Mouse (Mus musculus) neural tube, embryonic 14.5 days (tissue): ENCODE data around the gene Pam16. TPM values are rescaled to one million over a fixed set of nuclear protein-coding genes. Genes with fewer than 3 reads are reported as not detected.

Experiments used
- ATAC-seq: fragments of 200-750 bp; cut with Nextera tagmentation; 2 replicates; pipeline ENCODE4 v1.8.0; 2017; ENCODE audit warnings: low read depth, mild to moderate bottlenecking, moderate TSS enrichment, moderate library complexity
- H3K27ac ChIP-seq: fragments of 300-500 bp; sonication (generic); 2 replicates; pipeline ENCODE4 v1.5.1; 2014; ENCODE audit warnings: low read depth, mild to moderate bottlenecking, control low read depth, low read length, moderate library complexity, mixed read lengths
- H3K27me3 ChIP-seq: fragments of 300-500 bp; sonication (generic); 2 replicates; pipeline ENCODE4 v1.6.1; 2014; ENCODE audit warnings: low read length; ENCODE audit not compliant: control insufficient read depth, insufficient read depth
- H3K36me3 ChIP-seq: fragments of 300-500 bp; sonication (generic); 2 replicates; pipeline ENCODE4 v1.6.1; 2014; ENCODE audit warnings: low read length, mixed read lengths; ENCODE audit not compliant: control insufficient read depth, insufficient read depth
- H3K4me1 ChIP-seq: fragments of 300-500 bp; sonication (generic); 2 replicates; pipeline ENCODE4 v1.6.1; 2014; ENCODE audit warnings: low read length; ENCODE audit not compliant: control insufficient read depth, insufficient read depth
- H3K4me2 ChIP-seq: fragments of 300-500 bp; sonication (generic); 2 replicates; pipeline ENCODE4 v1.6.1; 2014; ENCODE audit warnings: mild to moderate bottlenecking, low read depth, low read length, control low read depth
- H3K4me3 ChIP-seq: fragments of 300-500 bp; sonication (generic); 2 replicates; pipeline ENCODE4 v1.5.1; 2014; ENCODE audit warnings: low read depth, low read length, control low read depth, mixed read lengths
- H3K9ac ChIP-seq: fragments of 300-500 bp; sonication (generic); replicated peaks from 2 replicates; pipeline ENCODE4 v1.6.1; 2014; ENCODE audit warnings: low read depth, mild to moderate bottlenecking, control low read depth, low read length, mixed read lengths
- H3K9me3 ChIP-seq: fragments of 300-500 bp; sonication (generic); 2 replicates; pipeline ENCODE4 v1.6.1; 2016; ENCODE audit warnings: low read length; ENCODE audit not compliant: control insufficient read depth
- WGBS: fragments of 180-500 bp; shearing (Covaris S2); extraction: QIAGEN DNeasy Blood & Tissue Kit; methylation state at CpG from one replicate; pipeline ENCODE4 v1.1.7; 2014; 5-methylcytosine and 5-hydroxymethylcytosine counted together
- polyA plus RNA-seq: library from polyadenylated mRNA; unstranded; fragments of >200 nt; fragmentation: Nextera tagmentation; extraction: Ambion mirVana; gene quantifications from 2 replicates; pipeline ENCODE4 v1.2.1, GENCODE M21; 2014

The Pam16 gene
- polyA plus RNA-seq, 1 experiment from 2014 or later: 194 TPM

- Histone ChIP-seq H3K27ac (no peak overlapping the region), H3K4me1 (no peaks in the 10 kb centered on the region), H3K27me3 (no peaks in the 10 kb centered on the region), H3K36me3 (peaks cover 4% of the 10 kb centered on the region; the same call in 1 of the 2 replicates), H3K9ac (no peak overlapping the region), H3K4me2 (no peak overlapping the region), H3K9me3 (no peaks in the 10 kb centered on the region), H3K4me3 (no peak overlapping the region)
- no peak for ATAC-seq
- WGBS: 78% methylated on average over 9 of the region's 9 CpGs
Observed at GRCm38 (mm10) chr16:4656571-4657081, 31.8 kb upstream of the Pam16 start.

GRCm38 (mm10) chr16:4655764-4656570 is 31.2 kb upstream of the Pam16 start:
- Histone ChIP-seq H3K4me2 (no peak overlapping the region), H3K27me3 (no peaks in the 10 kb centered on the region), H3K4me3 (no peak overlapping the region), H3K36me3 (peaks cover 2% of the 10 kb centered on the region; the same call in 1 of the 2 replicates), H3K27ac (no peak overlapping the region), H3K9me3 (no peaks in the 10 kb centered on the region), H3K9ac (no peak overlapping the region), H3K4me1 (no peaks in the 10 kb centered on the region)
- 54% methylated on average over 11 of the region's 11 CpGs for WGBS
- no peak for ATAC-seq

GRCm38 (mm10) chr16:4655251-4655734 is 30.5 kb upstream of the Pam16 start:
- ATAC-seq: no peak
- H3K4me2 ChIP-seq: no peak overlapping the region
- H3K4me3 ChIP-seq: no peak overlapping the region
- WGBS: 77% methylated on average over 4 of the region's 4 CpGs
- H3K27ac ChIP-seq: no peak overlapping the region
- no peak overlapping the region for H3K9ac ChIP-seq
- no peaks in the 10 kb centered on the region for H3K4me1 ChIP-seq
- peaks cover 4% of the 10 kb centered on the region; the same call in 1 of the 2 replicates for H3K36me3 ChIP-seq
- no peaks in the 10 kb centered on the region for H3K27me3 ChIP-seq
- H3K9me3 ChIP-seq: no peaks in the 10 kb centered on the region

DNA sequence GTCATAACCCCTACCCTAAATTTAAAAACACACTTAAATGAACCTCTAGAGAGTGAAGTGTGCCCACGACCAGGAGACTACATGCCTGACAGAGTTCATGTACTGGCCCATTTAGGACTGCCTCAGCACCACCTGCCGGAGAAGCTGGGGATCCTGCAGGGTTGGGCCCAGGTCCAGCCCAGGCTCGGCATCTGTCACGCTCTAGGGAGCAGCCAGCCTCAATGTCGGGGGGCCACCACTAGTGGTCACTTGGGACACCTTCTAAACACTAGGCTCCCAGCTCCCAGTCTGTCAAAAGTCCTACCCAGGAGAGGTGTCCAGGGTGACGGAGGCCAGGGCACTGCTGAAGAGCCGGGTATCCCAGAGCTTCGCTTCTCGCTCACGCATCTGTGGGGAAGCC is 29.9 kb upstream of the Pam16 start:
- Histone ChIP-seq H3K36me3 (peaks cover 6% of the 10 kb centered on the region; the same call in 1 of the 2 replicates), H3K4me1 (no peaks in the 10 kb centered on the region), H3K4me3 (no peak overlapping the region), H3K4me2 (no peak overlapping the region), H3K27ac (no peak overlapping the region), H3K27me3 (no peaks in the 10 kb centered on the region), H3K9me3 (no peaks in the 10 kb centered on the region), H3K9ac (no peak overlapping the region)
- WGBS: 86% methylated on average over 10 of the region's 10 CpGs
- no peak for ATAC-seq

DNA sequence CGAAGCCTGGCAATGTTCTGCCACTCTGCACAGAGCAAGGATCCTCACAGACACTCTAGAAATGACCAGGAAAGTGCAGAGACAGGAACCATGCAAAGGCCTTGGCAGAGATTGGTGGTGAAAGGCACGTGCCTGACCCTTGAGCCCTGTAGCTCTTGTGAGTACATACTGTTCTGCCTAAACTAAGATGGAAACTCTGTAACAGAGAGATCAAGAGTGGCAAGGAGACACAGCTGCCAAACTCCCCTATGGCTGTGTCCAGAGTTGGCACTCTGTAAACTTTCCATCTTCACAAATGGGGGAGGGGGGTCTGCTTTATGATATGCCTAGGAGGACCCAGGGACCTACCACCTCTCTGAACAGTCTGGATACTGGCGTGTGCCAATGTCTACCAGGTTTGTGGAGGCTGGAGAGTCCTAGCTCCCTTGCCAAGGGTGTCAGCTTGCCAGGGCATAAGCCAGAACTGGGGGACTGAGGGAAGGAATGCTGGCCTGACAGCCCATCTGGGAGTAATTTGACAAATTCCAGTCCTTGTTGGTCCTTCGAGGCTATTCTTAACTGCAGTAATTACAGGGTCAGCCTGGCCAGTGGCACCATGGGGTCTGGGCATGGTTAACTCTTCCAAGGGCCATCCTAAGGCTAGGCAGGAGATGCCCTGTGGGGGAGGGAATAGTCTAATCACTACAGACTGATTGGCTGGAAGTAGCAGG is 28.1 kb upstream of the Pam16 start:
- 63% methylated on average over 4 of the region's 4 CpGs for WGBS
- H3K4me2 ChIP-seq: no peak overlapping the region
- no peak overlapping the region for H3K27ac ChIP-seq
- peaks cover 19% of the 10 kb centered on the region; the same call in 1 of the 2 replicates for H3K36me3 ChIP-seq
- no peaks in the 10 kb centered on the region for H3K27me3 ChIP-seq
- no peak overlapping the region for H3K4me3 ChIP-seq
- no peaks in the 10 kb centered on the region for H3K9me3 ChIP-seq
- H3K9ac ChIP-seq: no peak overlapping the region
- H3K4me1 ChIP-seq: no peaks in the 10 kb centered on the region
- ATAC-seq: no peak

- Histone ChIP-seq H3K9ac (no peak overlapping the region), H3K27me3 (no peaks in the 10 kb centered on the region), H3K27ac (no peak overlapping the region), H3K36me3 (peaks cover 19% of the 10 kb centered on the region; the same call in 1 of the 2 replicates), H3K4me2 (no peak overlapping the region), H3K4me3 (no peak overlapping the region), H3K4me1 (no peaks in the 10 kb centered on the region), H3K9me3 (no peaks in the 10 kb centered on the region)
- 53% methylated on average over 7 of the region's 7 CpGs for WGBS
- no peak for ATAC-seq
Observed at GRCm38 (mm10) chr16:4651624-4652023, 26.8 kb upstream of the Pam16 start.

DNA sequence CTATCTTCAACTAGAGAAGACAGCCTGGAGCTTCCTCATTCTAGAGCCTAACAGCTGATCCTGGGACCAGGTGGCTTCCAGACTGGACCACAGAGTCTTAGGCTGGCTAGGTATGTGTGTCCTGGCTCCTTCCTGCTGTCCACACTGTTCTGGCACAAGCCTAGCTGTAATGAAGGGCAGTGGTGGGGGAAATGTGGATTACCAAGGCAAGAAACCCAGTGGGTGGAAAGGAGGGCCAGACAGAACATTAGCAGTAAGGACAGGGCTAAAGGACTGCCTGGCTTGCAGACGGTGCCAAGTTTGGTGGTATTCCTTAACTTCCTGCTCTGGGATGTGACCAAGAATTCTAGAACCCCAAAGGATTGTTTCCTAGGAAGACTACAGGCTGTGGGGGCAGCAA is 26.3 kb upstream of the Pam16 start:
- H3K27me3 ChIP-seq: no peaks in the 10 kb centered on the region
- no peaks in the 10 kb centered on the region for H3K4me1 ChIP-seq
- H3K9me3 ChIP-seq: no peaks in the 10 kb centered on the region
- no peak overlapping the region for H3K9ac ChIP-seq
- H3K27ac ChIP-seq: no peak overlapping the region
- WGBS: 94% methylated on average over 1 of the region's 1 CpGs
- no peak overlapping the region for H3K4me3 ChIP-seq
- no peak for ATAC-seq
- H3K4me2 ChIP-seq: no peak overlapping the region
- peaks cover 19% of the 10 kb centered on the region; the same call in 1 of the 2 replicates for H3K36me3 ChIP-seq

GRCm38 (mm10) chr16:4650161-4650560 is 25.4 kb upstream of the Pam16 start:
- Histone ChIP-seq H3K9ac (no peak overlapping the region), H3K27me3 (no peaks in the 10 kb centered on the region), H3K36me3 (peaks cover 19% of the 10 kb centered on the region; the same call in 1 of the 2 replicates), H3K9me3 (no peaks in the 10 kb centered on the region), H3K4me3 (no peak overlapping the region), H3K4me2 (no peak overlapping the region), H3K27ac (no peak overlapping the region), H3K4me1 (no peaks in the 10 kb centered on the region)
- ATAC-seq: no peak
- 88% methylated on average over 3 of the region's 3 CpGs for WGBS

- Histone ChIP-seq H3K36me3 (peaks cover 19% of the 10 kb centered on the region; the same call in 1 of the 2 replicates), H3K9me3 (no peaks in the 10 kb centered on the region), H3K9ac (no peak overlapping the region), H3K4me1 (no peaks in the 10 kb centered on the region), H3K4me2 (no peak overlapping the region), H3K27me3 (no peaks in the 10 kb centered on the region), H3K27ac (no peak overlapping the region), H3K4me3 (no peak overlapping the region)
- WGBS: 92% methylated on average over 11 of the region's 11 CpGs
- ATAC-seq: no peak
Observed at GRCm38 (mm10) chr16:4649692-4650091, 24.9 kb upstream of the Pam16 start.
